Mouse (Mus musculus) limb, embryonic 15.5 days (tissue): ENCODE measurements around the gene Scamp1. TPM values are rescaled to one million over a fixed set of nuclear protein-coding genes. Genes with fewer than 3 reads are reported as not detected.

ENCODE experiments used
- ATAC-seq: fragments of 200-750 bp; cut with Nextera tagmentation; 2 replicates; pipeline ENCODE4 v1.8.0; 2017; ENCODE audit warnings: low read depth, moderate TSS enrichment; ENCODE audit not compliant: insufficient number of reproducible peaks, low FRiP score, low TSS enrichment
- H3K27ac ChIP-seq: fragments of 300-500 bp; sonication (generic); 2 replicates; pipeline ENCODE4 v1.5.1; 2015; ENCODE audit warnings: moderate library complexity, mild to moderate bottlenecking, inconsistent platforms
- H3K27me3 ChIP-seq: fragments of 300-500 bp; sonication (generic); 2 replicates; pipeline ENCODE4 v1.6.1; 2015; ENCODE audit warnings: inconsistent platforms
- H3K36me3 ChIP-seq: fragments of 300-500 bp; sonication (generic); 2 replicates; pipeline ENCODE4 v1.6.1; 2015; ENCODE audit warnings: inconsistent platforms
- H3K4me1 ChIP-seq: fragments of 300-500 bp; sonication (generic); 2 replicates; pipeline ENCODE4 v1.6.1; 2015; ENCODE audit warnings: inconsistent platforms
- H3K4me2 ChIP-seq: fragments of 300-500 bp; sonication (generic); 2 replicates; pipeline ENCODE4 v1.6.1; 2015; ENCODE audit warnings: mild to moderate bottlenecking, inconsistent platforms
- H3K4me3 ChIP-seq: fragments of 300-500 bp; sonication (generic); 2 replicates; pipeline ENCODE4 v1.5.1; 2015; ENCODE audit warnings: mild to moderate bottlenecking, inconsistent platforms
- H3K9ac ChIP-seq: fragments of 300-500 bp; sonication (generic); 2 replicates; pipeline ENCODE4 v1.6.1; 2015; ENCODE audit warnings: inconsistent platforms
- H3K9me3 ChIP-seq: fragments of 300-500 bp; sonication (generic); 2 replicates; pipeline ENCODE4 v1.6.1; 2016; ENCODE audit warnings: inconsistent platforms
- WGBS: fragments of 180-500 bp; shearing (Covaris S2); methylation state at CpG from one replicate; pipeline ENCODE4 v1.1.7; 2015; 5-methylcytosine and 5-hydroxymethylcytosine counted together
- polyA plus RNA-seq: library from polyadenylated mRNA; unstranded; fragments of >200 nt; fragmentation: Nextera tagmentation; extraction: Ambion mirVana; gene quantifications from 2 replicates; pipeline ENCODE4 v1.2.1, GENCODE M21; 2015

Gene Scamp1
- polyA plus RNA-seq, 1 experiment from 2014 or later = 39.6 TPM

DNA sequence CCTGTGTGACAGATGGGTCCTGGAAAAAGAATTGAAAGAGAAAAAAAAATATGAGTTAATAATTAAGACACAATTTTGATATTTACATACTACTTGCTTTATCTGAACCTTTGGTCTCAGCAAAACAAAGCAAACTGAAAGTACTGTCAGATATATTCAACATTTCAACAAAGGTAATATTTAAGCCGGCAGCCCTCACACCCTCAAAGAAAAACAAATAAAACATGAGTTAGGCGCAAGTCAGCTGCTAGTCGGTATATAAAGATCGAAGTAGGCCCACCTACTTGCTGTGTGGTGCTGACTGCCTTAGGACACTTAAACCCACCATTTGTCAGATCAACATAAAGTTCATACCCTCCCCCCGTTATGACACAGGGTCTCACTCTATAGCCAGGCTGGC is 32.6 kb downstream of the Scamp1 start:
- Histone ChIP-seq H3K27ac (no peak overlapping the region), H3K9ac (no peak overlapping the region), H3K9me3 (no peaks in the 10 kb centered on the region), H3K4me2 (no peak overlapping the region), H3K4me3 (no peak overlapping the region), H3K27me3 (no peaks in the 10 kb centered on the region), H3K36me3 (peaks cover 3% of the 10 kb centered on the region; the same call in 1 of the 2 replicates), H3K4me1 (no peaks in the 10 kb centered on the region; the same call in 1 of the 2 replicates)
- no peak for ATAC-seq
- 76% methylated on average over 5 of the region's 5 CpGs for whole genome bisulfite sequencing

DNA sequence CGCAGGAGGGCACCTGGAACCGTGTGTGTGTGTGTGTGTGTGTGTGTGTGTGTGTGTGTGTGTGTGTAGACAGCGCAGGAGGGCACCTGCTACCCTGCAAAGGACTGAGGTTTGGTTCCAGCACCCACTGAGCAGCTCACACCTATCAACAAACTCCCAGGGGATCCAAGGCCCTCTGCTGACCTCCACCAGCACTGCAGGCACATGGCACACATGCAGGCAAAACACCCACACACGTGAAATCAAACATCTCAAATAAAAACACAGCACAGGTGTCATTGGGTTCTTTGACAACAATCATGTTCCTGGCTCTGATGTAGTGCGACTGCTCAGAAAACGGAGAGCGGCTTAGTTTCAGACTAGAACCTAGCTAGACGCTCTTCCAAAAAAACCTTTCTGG is 34.9 kb downstream of the Scamp1 start:
- Histone ChIP-seq H3K27ac (no peak overlapping the region), H3K9ac (no peak overlapping the region), H3K27me3 (no peaks in the 10 kb centered on the region), H3K4me3 (no peak overlapping the region), H3K4me1 (no peaks in the 10 kb centered on the region; the same call in 1 of the 2 replicates), H3K9me3 (no peaks in the 10 kb centered on the region), H3K36me3 (peaks cover 3% of the 10 kb centered on the region; the same call in 1 of the 2 replicates), H3K4me2 (no peak overlapping the region)
- no peak for ATAC-seq
- 83% methylated on average over 8 of the region's 8 CpGs for WGBS

DNA sequence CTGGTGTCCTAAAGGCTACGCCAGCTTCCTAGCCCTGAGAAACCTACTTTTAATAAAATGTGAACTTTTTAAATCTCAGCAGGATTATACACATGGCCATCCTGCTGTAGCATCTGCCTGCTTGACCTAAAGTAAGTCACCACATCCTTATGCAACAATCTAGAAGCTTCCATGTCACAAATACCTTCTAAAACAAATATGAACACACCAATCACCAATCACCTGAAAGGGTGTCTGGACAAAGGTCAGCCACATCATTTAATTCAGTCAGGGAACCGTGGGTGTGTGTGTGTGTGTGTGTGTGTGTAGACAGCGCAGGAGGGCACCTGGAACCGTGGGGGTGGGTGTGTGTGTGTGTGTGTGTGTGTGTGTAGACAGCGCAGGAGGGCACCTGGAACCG is 35.5 kb downstream of the Scamp1 start:
- WGBS = 89% methylated on average over 6 of the region's 6 CpGs
- Histone ChIP-seq H3K27me3 (no peaks in the 10 kb centered on the region), H3K9me3 (no peaks in the 10 kb centered on the region), H3K4me1 (peaks cover 1% of the 10 kb centered on the region; the same call in 1 of the 2 replicates), H3K36me3 (peaks cover 3% of the 10 kb centered on the region; the same call in 1 of the 2 replicates), H3K9ac (no peak overlapping the region), H3K27ac (no peak overlapping the region), H3K4me2 (no peak overlapping the region), H3K4me3 (no peak overlapping the region)
- ATAC-seq = no peak

DNA sequence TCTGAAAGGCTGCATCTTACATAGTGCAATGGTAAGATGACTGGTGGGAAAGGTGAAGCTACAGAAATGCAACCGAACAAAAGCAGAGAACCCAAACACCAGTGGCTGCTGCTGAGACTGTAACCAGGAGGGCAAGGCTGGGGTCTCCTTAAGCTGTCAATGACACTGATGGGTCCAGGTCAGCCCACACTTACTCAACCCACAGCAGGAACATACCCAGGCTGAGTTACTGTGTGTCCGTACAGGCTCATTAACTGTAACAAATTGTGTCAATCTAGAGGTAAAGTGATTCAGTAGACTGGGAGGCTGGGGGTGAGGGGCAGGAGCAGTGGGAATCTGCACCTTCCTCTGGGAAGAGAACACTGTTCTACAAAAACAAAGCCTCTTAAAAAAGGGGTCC is 42.8 kb downstream of the Scamp1 start:
- Histone ChIP-seq H3K27ac (no peak overlapping the region), H3K9ac (no peak overlapping the region), H3K4me2 (no peak overlapping the region), H3K9me3 (no peaks in the 10 kb centered on the region), H3K4me3 (no peak overlapping the region), H3K36me3 (no peaks in the 10 kb centered on the region), H3K27me3 (no peaks in the 10 kb centered on the region), H3K4me1 (peaks cover 2% of the 10 kb centered on the region; the same call in 1 of the 2 replicates)
- ATAC-seq = no peak
- 76% methylated on average over 2 of the region's 2 CpGs for WGBS

DNA sequence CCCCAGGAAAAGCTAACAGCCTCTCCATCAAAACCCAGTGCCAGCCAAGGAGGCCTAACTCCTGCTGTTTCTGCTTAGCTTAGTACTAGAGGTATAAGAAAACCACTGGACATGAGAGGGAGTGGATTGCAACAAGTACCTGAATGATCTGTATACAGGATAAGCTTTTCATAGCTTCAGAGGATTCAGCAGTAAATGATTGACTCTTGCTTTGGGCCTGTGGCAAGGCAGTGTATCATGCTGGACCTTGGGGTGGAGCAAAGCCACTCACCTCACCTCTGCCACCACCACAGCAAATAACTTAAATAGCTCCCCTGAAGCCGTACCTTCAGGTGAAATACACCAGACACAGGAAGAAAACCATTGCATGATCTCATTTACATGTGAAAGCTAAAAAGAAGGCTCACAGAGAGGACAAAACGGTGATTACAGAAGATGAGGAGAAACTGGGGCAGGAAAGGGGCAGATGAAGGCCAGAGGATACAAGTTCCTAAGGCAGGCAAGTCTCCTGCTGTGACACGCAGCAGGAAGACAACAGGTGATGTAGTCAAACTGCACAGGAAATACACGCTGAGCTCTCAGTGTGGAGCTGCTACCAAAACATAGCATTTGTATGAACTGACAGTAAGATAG is 43.6 kb downstream of the Scamp1 start:
- H3K9ac ChIP-seq = no peak overlapping the region
- 51% methylated on average over 4 of the region's 4 CpGs for WGBS
- no peak overlapping the region for H3K27ac ChIP-seq
- peaks cover 2% of the 10 kb centered on the region; the same call in 1 of the 2 replicates for H3K4me1 ChIP-seq
- H3K4me2 ChIP-seq = no peak overlapping the region
- H3K27me3 ChIP-seq = no peaks in the 10 kb centered on the region
- no peak overlapping the region for H3K4me3 ChIP-seq
- no peaks in the 10 kb centered on the region for H3K36me3 ChIP-seq
- ATAC-seq = no peak
- no peaks in the 10 kb centered on the region for H3K9me3 ChIP-seq

DNA sequence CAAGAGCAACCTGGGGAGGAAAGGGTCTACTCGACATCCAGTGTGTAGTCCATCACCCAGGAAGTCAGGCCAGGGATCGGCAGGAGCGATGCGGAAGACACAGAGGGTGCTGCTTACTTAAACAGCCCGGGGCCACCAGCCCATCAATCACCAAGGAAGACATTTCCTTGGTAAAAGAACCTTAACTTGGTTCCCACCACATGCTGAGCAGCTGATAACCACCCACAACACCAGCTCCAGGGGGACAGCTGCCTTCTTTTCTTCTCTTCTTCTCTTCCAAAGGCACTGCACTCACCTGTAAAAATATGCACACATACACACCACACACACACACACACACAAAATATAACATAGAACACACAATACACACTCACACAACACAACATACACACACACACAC is 44.8 kb downstream of the Scamp1 start:
- 45% methylated on average over 5 of the region's 5 CpGs for WGBS
- peaks cover 2% of the 10 kb centered on the region; the same call in 1 of the 2 replicates for H3K4me1 ChIP-seq
- no peak for ATAC-seq
- H3K36me3 ChIP-seq = no peaks in the 10 kb centered on the region
- no peaks in the 10 kb centered on the region for H3K9me3 ChIP-seq
- no peak overlapping the region for H3K27ac ChIP-seq
- H3K27me3 ChIP-seq = no peaks in the 10 kb centered on the region
- no peak overlapping the region for H3K4me3 ChIP-seq
- H3K9ac ChIP-seq = no peak overlapping the region
- H3K4me2 ChIP-seq = no peak overlapping the region

DNA sequence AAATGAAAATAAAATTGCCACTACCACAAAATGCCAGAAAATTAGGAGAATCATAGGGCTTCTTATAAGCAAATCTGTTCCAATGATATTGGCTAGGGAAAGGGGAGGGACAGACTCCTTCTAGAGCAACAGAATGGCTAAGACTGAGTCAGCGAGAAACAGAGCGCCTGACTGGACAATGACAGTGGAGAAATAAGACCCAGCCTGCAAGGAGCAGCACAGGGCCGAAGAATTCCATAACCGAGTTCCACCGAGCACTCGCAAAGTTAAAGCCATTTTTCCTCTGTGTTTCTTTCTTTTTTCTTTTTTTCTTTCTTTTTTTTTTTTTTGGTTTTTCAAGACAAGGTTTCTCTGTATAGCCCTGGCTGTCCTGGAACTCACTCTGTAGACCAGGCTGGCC is 45.5 kb downstream of the Scamp1 start:
- Histone ChIP-seq H3K9ac (no peak overlapping the region), H3K36me3 (no peaks in the 10 kb centered on the region), H3K4me2 (no peak overlapping the region), H3K27ac (no peak overlapping the region), H3K9me3 (no peaks in the 10 kb centered on the region), H3K4me1 (peaks cover under 1% of the 10 kb centered on the region; the same call in 1 of the 2 replicates), H3K27me3 (no peaks in the 10 kb centered on the region), H3K4me3 (no peak overlapping the region)
- 73% methylated on average over 6 of the region's 6 CpGs for WGBS
- no peak for ATAC-seq

DNA sequence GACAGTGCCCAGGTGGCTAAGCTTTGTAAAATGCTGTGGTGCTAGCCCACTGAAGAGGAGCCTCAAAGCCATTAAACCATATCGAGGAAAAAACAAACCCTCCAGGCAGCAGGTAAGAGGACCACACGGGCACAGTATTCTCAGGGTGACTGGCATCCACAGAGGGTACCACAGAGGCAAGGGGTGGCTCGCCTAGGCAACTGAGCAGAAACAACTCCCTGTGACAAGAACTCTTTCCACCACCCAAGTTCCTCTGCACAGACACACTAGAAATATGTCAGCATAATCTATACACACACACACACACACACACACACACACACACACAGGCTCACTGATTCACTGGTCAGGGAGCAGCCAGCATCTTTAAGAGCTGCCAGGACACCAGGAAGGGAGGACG is 46.2 kb downstream of the Scamp1 start:
- WGBS = 71% methylated on average over 4 of the region's 4 CpGs
- no peaks in the 10 kb centered on the region for H3K27me3 ChIP-seq
- no peaks in the 10 kb centered on the region for H3K4me1 ChIP-seq
- ATAC-seq = no peak
- H3K36me3 ChIP-seq = no peaks in the 10 kb centered on the region
- no peak overlapping the region for H3K4me3 ChIP-seq
- H3K27ac ChIP-seq = no peak overlapping the region
- no peak overlapping the region for H3K4me2 ChIP-seq
- no peaks in the 10 kb centered on the region for H3K9me3 ChIP-seq
- no peak overlapping the region for H3K9ac ChIP-seq

DNA sequence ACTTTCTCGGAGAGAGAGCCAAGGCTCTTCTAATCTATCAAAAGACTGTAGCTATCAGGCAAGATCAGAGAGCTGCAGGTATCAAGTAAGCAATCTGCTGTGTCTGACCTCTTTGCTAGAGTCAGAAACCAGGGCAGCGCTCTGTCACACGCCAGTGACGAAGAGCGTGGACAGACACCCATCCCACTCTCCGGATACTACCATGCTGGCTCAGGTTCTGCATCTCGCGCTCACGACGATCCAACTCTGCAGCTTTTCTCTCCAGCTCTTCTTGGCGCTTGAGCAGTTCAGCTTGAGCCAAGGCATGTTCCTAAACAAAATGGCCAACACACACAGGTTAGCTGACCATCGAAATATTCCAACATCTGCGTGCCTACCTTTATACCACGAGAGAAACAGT is 53.8 kb downstream of the Scamp1 start:
- Histone ChIP-seq H3K27ac (no peak overlapping the region), H3K27me3 (no peaks in the 10 kb centered on the region), H3K4me1 (no peaks in the 10 kb centered on the region), H3K4me3 (no peak overlapping the region), H3K4me2 (no peak overlapping the region), H3K9ac (no peak overlapping the region), H3K36me3 (0 out of 2 replicates have a peak, but pooled peaks cover 20% of the 10 kb centered on the region), H3K9me3 (no peaks in the 10 kb centered on the region)
- ATAC-seq = no peak
- 88% methylated on average over 14 of the region's 14 CpGs for WGBS

DNA sequence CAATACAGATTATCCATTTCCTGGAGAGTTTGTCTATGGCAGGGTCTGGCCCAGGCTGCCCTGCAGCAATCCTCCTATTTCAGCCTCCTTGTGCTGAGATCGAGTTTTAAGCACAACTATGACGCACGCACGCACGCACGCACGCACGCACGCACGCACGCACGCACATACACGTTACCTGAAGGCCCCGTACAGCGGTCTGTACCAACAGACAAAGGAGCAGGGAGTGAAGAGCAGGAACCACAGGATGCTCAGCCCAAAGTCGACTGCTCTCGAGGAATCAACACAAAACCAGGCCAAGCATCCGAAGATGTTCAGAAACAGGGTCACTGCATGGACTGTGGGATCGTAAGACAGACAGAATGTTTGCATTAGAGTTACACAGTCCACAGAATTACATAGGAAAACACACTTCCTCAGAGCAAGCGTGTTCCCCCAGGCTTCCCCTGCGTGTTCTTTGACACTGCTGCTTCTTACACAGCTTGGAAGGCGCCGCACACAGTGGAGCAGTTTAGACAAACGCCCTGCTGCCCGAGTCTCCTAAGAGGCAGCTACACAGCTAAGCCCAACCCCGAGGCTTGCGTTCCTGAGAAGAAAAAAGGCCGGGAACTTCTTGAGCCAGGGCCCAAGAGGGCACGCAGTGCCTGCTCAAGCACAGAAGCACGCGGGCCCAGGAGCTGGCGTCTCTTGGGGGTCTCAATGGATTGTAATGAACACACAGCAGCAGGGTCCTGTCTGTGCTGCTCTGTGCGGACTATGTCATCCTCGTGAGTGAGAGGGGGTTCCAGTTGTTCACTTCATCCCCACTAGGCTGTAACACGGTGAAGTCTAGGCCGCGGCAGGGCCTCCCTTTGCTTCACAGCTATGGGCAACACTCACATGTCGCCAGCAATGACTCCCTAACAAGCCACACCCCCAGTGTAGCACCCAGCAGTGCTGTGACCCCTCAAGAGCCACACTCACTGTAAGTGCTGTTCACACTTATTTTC is 60.6 kb downstream of the Scamp1 start:
- Histone ChIP-seq H3K27ac (no peak overlapping the region), H3K4me2 (no peak overlapping the region), H3K27me3 (no peaks in the 10 kb centered on the region), H3K9me3 (no peaks in the 10 kb centered on the region), H3K36me3 (peaks cover 33% of the 10 kb centered on the region), H3K4me1 (peaks cover 4% of the 10 kb centered on the region; the same call in 1 of the 2 replicates), H3K4me3 (no peak overlapping the region), H3K9ac (no peak overlapping the region)
- WGBS = 95% methylated on average over 38 of the region's 38 CpGs
- no peak for ATAC-seq

DNA sequence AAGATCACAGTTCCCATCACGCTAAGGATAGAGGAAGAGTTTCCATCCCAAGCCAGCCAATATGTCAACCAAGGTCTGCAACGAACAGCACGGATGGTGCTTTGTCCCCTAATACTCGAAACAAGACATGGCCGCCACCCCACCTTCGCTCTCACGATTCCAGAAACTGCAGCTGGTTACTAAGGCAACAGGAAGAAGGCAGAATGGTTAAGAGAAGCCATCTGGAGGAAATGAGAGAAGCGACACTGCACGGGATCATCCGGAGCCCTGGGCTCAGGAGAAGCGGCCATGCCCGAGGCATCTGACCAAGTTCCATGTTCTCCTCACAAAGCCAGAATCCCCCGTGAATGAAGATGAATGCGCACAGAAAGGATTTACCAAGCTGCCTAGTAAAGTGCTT is 62.0 kb downstream of the Scamp1 start:
- Histone ChIP-seq H3K4me1 (peaks cover 4% of the 10 kb centered on the region; the same call in 1 of the 2 replicates), H3K36me3 (peaks cover 23% of the 10 kb centered on the region), H3K27ac (no peak overlapping the region), H3K9me3 (no peaks in the 10 kb centered on the region), H3K9ac (no peak overlapping the region), H3K4me3 (no peak overlapping the region), H3K27me3 (no peaks in the 10 kb centered on the region), H3K4me2 (no peak overlapping the region)
- no peak for ATAC-seq
- WGBS = 64% methylated on average over 14 of the region's 14 CpGs

DNA sequence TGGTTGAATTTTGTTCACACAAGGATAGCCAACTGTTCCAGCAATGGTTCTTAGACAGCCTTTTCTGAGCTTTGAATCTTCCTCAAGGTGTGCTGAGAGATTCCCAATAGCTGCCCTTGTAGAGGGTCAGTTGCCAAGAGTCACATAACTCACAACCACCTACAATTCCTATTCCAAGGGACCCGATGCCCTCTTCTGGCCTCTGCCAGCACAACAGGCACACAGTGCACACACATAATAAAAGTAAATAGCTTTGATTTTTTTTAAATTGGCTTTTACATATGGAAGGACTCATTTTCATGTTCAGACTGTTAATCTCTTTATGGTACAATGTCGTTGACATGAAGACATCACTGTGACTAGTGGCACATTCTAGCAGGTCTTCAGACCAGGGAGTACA is 72.9 kb downstream of the Scamp1 start:
- Histone ChIP-seq H3K4me1 (no peaks in the 10 kb centered on the region), H3K36me3 (peaks cover 22% of the 10 kb centered on the region), H3K27ac (no peak overlapping the region), H3K9ac (no peak overlapping the region), H3K9me3 (no peaks in the 10 kb centered on the region), H3K4me3 (no peak overlapping the region), H3K27me3 (no peaks in the 10 kb centered on the region), H3K4me2 (no peak overlapping the region)
- ATAC-seq = no peak
- 85% methylated on average over 2 of the region's 2 CpGs for WGBS
